Mouse (Mus musculus) olfactory bulb, adult 2 months (tissue): ENCODE measurements around the gene Parp3.

ENCODE experiments used
- CTCF ChIP-seq: fragments of 200-500 bp; IDR thresholded peaks from 2 replicates; pipeline ENCODE4 v1.5.1; 2012; ENCODE audit warnings: low read depth, mild to moderate bottlenecking, low read length, moderate library complexity; ENCODE audit not compliant: insufficient read depth
- POLR2A ChIP-seq: fragments of 200-500 bp; IDR thresholded peaks from 2 replicates; pipeline ENCODE4 v1.6.1; 2012; ENCODE audit warnings: mild to moderate bottlenecking, low read depth, low read length, moderate library complexity; ENCODE audit not compliant: insufficient read depth

GRCm38 (mm10) chr9:106469317-106469716 is 7.4 kb downstream of the Parp3 start:
- no peak for TF ChIP-seq CTCF
- TF ChIP-seq POLR2A, result no peak
